Mouse (Mus musculus) layer of hippocampus, postnatal 25 days (tissue): ENCODE measurements around the gene Osbpl3. TPM values are rescaled to one million over a fixed set of nuclear protein-coding genes. Genes with fewer than 3 reads are reported as not detected.
"Not testable (repeated sequence)": the region's sequence is repeated elsewhere in the genome, so short reads cannot be mapped to it uniquely, and the experiment has no call there.

ENCODE experiments used
- DNase-seq, 2 experiments: peaks; one replicate each; pipeline ENCODE4 v3.0.0; 2022; ENCODE audit warnings: mixed read lengths in 2 of 2, low spot score in 1 of 2; ENCODE audit errors: extremely low spot score in 1 of 2
- total RNA-seq, 2 experiments: library from RNA; stranded (reverse); gene quantifications; 2 replicates each; pipeline ENCODE4 v1.2.3; 2021

Gene Osbpl3
- total RNA-seq, 2 experiments from 2014 or later: 15.5 to 17.8 TPM

GRCm38 (mm10) chr6:50455102-50455828 is 736 bp downstream of the Osbpl3 start:
- DNase-seq: peak in 1 of 2 experiments; percentile 25

- DNase-seq: no peak
Measured at GRCm38 (mm10) chr6:50453651-50454050, 2.4 kb downstream of the Osbpl3 start.

DNA sequence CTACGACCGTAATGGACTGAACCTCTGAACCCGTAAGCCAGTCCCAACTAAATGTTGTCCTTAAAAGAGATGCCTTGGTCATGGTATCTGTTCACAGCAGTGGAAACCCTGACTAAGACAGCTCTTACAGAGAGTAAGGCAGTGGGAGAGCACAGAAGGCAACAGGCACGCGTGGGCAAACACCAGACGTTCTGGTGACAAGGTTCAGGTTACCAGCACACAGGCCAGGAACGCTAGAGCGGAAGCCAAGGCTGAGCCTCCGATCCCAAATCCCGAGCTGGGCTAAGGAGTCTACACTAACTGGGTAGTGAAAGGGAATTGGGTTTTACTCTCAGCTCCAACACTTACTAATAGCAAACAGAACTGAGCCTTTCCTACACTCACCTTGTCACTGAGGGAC is 3.8 kb downstream of the Osbpl3 start:
- DNase-seq: no peak

DNA sequence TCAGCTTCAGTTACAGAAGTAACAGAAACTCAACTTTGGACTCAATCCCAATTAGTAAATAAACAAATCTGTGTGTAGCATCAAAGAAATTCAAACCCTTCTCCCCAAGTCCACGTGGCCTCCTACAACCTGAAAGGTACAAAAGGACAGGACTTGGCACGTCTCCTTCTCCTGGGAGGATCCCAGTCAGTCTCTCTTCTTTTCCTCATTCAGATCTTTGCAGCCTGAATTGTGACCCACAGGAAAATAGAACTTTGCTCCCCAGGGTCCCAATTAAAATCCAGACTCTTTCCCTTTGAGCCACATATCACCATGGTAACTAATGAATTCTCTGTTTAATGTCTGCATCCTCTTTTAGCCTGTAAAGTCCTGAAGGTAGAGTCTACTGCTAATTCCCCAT is 10.4 kb downstream of the Osbpl3 start:
- no peak for DNase-seq

- no peak for DNase-seq
Measured at GRCm38 (mm10) chr6:50440966-50441862, 14.8 kb downstream of the Osbpl3 start.

GRCm38 (mm10) chr6:50440197-50440596 is 15.8 kb downstream of the Osbpl3 start:
- DNase-seq: no peak

DNA sequence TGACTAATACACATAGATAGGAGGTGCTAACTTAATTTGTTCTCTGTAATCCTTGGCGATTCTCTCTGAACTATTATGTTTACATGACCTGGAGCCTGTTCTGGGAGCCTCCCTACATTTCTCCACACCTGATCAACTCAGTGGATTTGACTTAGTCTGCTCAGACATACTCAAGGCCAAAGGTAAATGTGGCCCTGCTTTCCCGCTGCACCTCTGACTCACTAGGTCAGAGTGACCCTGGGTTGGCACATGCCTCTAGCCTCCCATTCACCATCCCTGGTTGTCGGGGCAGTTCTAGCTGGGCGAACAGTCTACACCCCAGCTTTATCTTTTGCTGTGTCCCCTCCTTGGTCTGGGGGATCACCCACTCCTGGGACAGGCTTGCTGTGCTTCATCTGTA is 17.1 kb downstream of the Osbpl3 start:
- not testable (repeated sequence) for DNase-seq

- no peak for DNase-seq
Measured at GRCm38 (mm10) chr6:50437815-50438214, 18.2 kb downstream of the Osbpl3 start.

GRCm38 (mm10) chr6:50436661-50437060 is 19.3 kb downstream of the Osbpl3 start:
- DNase-seq: no peak

DNA sequence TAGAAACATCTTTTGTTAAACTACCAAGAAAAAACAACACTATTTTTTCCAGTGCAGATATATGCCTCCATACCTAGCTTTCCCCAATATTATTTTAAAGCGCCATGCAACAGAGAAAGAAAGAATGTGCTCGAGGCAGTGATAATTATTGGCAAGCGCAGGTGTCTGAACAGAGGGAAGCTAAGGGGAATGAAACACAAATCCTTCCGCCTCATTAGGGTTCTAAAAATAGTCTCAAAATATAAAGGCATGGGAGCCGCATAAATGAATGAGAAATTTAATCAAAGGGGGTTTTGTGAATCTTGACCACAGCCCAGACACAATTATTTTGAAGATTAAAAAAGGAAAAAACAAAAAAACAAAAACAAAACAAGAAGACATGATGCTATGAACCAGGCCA is 23.5 kb downstream of the Osbpl3 start:
- DNase-seq: no peak

DNA sequence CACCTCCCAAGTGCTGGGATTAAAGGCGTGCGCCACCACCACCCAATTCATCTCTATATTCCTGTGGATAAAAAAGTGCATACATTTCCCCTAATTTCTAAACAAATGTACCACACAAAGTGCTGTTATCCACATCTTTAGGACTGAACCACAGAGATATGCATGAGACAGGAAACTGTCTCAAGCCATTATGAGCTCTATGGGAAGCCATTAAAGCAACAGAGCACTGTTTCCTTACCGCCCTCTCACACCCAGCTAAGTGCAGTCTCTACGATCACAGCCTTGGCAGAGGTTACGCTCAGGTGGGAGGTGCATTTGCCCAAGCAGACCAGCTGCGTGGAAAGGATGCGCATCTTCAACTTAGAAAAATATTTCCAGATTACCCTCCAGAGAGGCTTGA is 26.7 kb downstream of the Osbpl3 start:
- no peak for DNase-seq

DNA sequence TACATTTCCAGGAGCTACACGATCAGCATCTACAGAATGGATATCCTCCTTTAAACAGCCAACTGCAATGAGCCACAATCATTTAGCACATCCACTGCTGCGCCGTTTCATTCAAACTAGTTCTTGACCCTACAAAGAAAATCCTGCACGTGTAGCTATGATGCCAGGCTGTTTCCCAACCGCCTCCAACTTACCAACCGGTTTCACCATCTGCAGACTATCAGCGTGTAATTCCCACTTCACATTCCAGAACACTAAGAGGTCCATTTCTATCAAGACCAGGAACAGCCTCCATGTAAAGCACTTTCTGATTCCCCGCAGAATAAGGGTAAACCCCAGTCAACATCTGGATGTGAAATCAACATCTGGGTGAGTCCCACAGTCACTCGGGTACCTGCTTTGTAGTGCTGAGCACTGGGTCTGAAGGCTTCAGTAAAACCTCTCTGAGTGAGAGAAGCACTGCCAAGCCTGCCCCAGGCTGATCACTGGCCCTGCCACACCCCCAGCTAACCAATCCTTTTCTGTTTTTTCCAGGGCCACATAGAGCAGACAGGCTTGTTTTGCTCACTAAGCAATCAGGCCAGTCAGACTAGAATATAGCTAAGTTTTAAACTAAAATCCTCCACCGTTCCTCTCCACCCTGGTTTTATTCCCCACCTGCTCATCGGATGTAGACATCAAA is 28.8 kb downstream of the Osbpl3 start:
- DNase-seq: no peak

- no peak for DNase-seq
Measured at GRCm38 (mm10) chr6:50426571-50426970, 29.4 kb downstream of the Osbpl3 start.

GRCm38 (mm10) chr6:50424271-50424670 is 31.7 kb downstream of the Osbpl3 start:
- DNase-seq: no peak

DNA sequence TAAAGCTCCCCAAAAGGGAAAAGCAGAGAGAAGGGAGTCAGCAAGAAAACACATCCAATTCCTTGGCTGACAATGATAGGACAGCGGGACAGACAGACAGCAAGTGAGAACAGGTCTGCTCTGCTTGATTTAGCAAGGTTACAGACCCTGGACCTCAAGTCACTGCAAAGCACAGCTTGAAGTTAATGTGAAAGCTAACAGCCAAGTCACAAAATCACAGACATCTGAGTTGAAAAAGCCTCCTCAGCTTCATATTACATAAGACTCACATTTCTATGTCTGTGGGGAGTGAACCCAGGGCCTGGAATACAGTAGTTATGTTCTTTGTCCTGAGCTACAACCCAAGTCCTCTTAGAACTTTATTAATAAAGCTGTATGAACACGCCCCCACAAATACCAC is 35.6 kb downstream of the Osbpl3 start:
- DNase-seq: no peak

DNA sequence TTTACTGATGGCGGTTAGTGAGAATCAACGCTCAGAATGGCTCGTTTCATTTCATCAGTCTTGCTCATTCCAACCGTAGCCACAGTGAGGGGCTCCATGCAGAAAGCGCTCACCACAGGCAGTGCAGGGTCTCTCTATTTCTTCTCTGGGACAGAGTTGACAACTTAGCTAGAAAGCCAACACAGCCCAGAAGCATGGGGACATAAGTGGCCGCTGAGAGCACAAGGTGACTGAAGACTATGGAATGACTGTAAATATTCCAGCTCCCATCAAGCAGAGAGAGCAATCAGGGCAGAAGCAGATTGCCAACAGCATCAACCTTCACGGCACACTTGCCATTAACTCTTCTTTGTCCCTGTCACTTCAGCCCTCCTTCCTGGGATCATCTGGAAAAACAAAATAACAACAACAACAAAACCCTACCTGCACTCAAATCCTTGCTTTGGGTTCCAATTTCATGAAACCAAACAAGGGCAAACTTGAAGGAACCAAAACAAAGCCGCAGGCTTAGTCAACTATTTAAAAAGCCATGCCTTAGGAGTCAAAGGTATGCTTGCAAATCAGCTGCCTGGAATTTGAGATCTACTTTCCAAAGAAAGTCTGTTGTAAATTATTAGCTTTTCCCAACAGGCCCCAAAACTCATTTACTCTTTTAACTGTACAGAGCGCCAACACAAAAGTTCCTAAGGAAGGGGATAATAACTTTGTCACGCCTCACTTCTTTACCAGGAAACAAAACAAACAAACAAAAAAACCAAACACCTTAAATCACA is 36.3 kb downstream of the Osbpl3 start:
- DNase-seq: no peak

DNA sequence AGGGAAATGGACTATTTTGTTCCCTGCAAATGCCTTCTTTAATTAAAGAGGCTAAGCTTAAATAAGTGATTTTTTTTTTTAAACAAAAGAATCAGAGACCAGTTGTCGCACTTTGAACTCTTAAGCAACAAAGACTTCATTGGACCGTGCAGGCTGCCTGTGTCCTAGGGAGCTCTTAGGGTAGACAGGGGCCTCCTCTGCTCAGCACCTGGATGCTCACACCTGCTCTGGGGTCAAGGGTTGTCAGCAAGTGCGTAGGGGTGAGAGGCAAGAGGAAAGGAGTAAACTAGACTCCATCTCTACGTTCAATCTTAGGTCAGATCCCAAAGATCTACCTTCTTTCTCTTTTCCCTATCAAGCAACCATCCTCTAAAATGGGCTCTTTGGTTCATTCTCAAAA is 37.0 kb downstream of the Osbpl3 start:
- DNase-seq: no peak

DNA sequence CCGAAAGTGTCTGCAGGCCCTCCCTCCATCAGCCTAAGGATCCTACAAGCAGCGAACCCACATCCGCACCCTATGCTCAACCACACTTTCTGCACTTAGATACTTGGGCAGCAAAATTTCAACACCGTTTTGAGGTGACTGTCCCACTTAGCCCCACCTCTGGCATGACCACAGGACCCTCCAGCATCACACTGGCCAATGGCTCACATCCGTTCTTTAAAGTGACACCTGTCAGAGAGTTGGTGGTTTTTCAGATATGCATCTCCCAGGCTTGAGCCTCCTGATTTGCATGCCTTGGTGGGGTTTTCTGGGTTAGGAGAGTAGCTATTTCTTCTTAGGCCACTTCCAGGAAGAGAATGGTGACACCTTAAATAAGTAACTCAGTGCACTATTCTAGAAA is 39.1 kb downstream of the Osbpl3 start:
- no peak for DNase-seq

DNA sequence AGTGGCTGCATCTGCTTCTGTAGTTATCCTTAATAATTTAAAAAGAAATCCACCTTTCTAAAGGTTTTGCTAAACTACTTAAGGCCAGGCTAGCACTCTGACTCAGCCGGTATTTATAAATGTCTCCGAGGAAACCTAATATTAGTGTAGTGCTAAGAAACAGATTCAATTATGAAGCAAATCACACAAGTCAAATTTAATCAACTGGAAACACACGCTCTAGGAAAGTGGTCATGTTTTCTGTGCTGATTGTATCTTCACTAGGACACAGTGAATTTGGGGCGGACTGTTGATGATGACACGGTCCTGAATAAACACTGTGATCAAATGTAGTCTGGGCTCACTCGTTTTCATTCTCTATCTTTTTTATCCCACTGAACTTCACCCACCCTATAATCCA is 40.6 kb downstream of the Osbpl3 start:
- no peak for DNase-seq

DNA sequence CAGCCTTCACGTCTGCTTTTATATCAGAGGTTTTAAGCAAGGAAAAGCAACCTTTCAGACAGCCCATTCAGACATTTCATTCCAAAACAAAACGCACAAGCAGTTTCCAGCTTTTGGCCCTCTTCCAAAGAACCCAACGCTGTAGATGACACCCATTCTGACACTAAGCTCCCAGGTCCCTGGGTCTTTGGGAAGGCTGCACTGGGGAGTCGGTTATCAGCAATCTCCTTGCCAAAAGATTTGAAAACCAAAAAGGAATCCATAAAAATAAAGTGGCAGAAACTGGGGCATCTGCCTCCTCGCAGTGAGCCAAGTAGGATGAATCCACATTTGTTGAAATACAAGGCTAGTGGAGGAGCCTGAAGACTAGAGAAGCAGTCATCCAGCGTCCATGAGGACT is 41.5 kb downstream of the Osbpl3 start:
- DNase-seq: peak in 1 of 2 experiments; percentile 12
